Mouse (Mus musculus) T-helper 17 cell (primary cell): Measurements from ENCODE around the gene Pigv.

Source experiments
- in situ Hi-C, 2 experiments: fragments of 300-600 bp; cut with MboI, MseI; formaldehyde crosslinking; loops; 1 replicate in 1 of 2; 2 replicates in 1 of 2; pipeline ENCODE4 v1.15.1; 2025; ENCODE audit warnings: high pct_unique_total_duplicates in 2 of 2

The Pigv gene

DNA sequence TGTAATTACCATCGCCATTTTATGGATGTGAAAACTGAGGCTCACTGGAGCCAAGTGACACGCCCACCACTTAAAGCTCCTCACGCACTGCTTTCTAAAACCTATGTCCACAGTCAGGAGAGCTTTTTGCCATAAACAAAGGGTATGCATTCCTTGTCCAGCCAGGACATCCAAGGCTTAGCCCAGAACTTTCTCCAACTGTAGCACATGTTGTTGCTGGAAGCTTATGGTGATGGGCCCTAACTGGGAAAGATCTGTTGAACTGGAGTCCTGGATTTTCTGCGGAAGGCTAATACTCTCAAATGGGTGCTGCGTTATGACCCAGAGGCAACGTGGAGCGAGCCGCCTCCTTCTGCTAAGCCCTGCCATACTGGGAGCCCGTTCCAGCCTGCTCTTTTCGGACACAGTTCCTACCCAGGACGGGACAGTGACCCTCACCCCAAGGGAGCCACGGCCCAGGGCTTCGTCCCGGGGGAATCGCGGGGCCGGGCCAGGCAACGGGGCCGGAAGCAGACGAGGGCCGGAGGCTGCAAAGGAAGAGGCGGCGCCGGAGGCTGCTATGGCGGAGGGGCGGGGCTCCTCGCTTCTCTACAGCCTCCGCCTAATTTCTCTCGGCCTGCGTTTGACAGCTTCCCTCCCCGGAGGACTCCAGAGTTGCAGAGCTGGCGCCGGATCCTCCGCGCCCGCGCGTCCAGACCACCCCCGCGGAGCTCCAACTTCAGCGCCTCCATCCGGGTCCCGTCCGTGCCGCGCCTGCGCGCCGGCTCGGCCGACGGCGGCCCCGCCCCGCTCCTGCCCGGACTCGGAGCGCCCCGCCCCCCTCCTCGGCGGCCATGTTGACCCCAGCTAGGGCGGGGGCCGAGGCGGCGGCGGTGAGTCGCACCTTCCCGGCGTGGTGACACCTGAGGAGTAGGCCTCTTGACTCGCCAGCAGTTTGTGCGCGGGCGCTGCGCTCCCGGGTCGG lies at the start of gene Pigv:
TSS of gene Pigv (minus strand) at position 767 of the 964 bp plus-strand sequence.
- in situ Hi-C loops: loop anchor here in 1 of 2 experiments (10.0 kb wide), 1 partner anchor 1183 kb away; the partner anchor contains the start of gene Maco1

DNA sequence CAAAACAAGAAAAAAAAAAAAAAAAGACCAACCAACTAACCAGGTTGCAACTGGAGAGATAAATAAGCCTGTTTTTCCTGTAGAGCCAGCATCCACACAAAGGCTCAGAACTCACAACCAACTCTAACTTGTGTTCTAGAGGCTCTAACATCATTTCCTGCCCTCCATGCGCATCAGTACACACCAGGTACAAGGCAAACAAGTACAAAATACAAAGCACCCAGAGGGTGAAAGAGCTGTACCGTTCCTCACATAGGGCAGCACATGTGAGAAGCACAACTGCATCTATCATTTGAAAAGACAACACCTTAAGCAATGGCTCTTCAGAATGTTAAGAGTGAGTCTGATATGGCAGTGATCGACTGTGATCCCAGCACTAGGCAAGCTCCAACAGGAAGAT lies 47.3 kb upstream of the Pigv start:
- in situ Hi-C loops: loop anchor here in 1 of 2 experiments (10.0 kb wide), 1 partner anchor 1605 kb away; no protein-coding TSS in a partner anchor

DNA sequence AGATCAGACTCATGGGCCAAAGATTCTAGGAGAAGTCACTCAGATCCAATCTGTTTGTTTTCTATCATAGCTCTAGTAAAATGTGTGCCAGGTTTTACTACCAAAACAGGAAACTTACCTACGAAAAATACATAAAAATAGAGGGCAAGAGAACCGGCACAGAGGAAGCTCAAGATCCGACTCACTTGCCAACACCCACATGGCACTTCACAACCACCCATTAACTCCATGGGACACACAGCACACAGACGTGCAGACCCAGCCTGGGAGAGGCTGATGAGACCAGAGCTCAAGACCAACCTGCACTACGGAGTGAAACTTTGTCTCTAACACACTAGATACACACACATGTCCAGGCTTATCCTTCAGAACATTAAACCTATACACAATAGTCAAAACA lies 40.3 kb upstream of the Pigv start:
- in situ Hi-C loops: no loop called here

DNA sequence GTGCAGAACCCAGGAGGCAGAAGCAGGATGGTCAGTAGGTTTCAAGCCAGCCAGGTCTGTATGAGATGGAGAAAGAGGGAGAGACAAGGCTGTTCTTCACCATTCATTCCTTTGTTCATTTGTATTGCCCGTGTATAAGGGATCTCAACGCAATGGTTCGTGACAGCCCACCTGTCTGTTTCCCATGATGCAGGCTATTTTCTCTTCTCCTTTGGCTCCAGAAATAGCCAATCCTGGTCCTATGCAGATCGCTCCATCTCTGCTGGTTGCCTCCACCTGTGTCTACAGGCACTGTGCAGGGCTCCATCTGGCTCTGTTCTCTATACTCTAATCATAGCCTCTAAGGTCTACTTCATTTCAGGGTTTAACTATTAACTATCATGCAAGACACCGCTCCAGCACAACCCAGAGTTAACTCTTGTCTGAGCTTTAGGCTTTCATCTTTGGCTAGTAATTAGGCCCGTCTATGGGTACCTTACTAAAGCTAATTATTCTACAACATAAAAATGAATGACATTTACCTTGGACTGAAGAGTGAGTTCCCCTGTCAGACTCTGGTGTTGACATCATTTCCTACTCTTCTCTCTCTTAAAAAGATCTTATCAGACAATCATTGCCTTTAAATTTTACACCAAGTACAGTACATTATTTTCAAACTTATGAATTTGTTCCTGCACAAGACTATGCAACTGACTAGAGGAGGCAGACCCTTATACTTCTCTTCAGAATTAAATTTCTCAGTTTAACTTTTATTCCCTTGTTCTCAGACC lies 39.0 kb upstream of the Pigv start:
- in situ Hi-C loops: no loop called here

DNA sequence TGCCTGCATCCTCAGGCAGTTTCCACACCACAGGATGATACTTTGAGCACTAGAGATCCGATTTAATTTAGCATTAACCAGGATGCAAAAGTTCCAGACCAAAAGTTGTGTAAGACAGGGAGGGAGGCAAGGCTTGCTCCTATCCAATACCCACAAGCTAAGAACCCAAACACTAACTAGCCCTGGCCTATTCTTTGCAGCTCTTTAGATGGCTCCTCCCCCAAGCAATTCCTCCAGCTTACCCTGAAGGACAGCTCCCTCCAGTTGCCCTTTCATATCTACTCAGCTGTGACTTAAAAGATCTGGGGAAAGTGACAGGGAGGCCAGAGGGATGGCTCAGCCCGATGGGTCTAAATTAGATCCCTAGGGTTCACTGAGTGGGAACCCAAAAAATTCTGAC lies 36.9 kb upstream of the Pigv start:
- in situ Hi-C loops: no loop called here

DNA sequence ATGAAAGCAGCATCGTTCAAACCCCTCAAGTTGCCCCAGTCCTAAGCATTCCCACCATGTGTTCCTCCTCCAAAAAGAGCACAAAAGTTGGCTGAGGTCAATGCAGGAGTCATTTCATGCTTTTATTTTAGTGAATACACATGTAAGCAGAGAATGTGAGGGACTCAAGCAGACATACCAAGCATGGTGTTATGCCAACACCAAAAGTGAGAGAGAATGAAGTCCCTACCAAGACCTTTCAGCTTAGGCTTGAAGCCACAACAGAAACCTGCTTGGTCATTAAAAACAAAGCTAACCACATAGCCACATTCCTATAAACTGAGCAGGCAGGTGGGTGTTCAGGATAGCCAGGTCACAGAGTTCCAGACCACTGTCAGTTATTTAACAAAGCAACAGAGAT lies 35.0 kb upstream of the Pigv start:
- in situ Hi-C loops: no loop called here

DNA sequence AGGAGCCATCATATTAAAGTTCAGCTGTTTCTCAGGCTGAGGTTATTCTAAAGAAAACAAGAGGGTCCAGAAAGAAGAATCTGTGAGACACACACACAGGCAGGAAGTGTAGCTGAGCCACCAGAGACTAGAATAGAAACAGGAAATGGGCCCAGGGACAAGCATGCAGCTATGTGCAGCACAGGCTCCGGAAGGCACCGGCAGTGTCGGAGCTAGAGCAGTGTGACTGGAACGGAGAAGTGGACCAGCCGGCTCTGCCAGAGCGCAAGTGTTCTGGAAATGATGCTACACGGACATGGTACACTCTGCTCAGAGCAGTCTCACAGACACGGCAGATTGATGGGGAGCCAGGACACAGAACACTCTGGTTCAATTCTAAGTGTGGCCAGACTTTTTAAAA lies 34.5 kb upstream of the Pigv start:
- in situ Hi-C loops: no loop called here

DNA sequence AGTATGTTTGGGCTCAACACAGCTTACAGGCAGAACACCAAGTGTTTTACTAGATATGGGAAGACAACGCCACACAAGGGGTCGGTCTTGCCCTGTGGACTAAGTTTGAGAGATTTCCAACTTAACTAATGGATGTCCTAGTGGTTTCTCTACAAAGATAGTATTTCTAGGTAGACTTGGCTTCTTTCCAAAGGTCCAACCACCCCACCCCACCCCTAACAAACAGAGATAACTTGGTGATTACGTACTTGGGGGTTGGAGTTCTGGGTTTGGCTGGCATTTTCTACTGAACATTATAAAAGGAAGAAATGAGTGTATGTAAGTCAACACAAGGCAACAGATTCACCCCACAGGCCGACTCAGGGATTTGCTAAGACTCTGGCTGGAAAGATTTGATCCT lies 32.6 kb upstream of the Pigv start:
- in situ Hi-C loops: no loop called here

DNA sequence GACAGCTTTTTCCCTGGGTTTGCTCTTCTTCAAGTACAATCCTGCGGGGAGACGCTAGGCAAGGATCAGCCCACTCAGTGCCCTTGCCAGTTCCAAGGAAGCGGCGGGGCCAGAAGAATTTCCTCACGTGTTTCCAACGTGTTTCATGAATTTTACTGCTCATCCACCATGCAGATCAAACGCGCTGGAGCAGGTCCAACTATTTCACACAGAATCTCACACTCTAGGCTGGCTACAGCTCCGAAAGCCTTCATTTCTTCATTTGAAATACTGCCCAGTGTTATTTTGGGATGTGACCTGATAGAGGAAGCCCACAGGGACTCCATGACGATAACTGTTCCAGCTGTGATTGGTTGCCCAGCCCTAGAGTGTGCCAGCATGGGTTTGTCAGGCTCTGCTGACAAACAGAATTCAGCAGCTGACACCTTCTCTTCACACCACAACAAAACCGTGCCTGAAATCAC lies 28.5 kb upstream of the Pigv start:
- in situ Hi-C loops: no loop called here

DNA sequence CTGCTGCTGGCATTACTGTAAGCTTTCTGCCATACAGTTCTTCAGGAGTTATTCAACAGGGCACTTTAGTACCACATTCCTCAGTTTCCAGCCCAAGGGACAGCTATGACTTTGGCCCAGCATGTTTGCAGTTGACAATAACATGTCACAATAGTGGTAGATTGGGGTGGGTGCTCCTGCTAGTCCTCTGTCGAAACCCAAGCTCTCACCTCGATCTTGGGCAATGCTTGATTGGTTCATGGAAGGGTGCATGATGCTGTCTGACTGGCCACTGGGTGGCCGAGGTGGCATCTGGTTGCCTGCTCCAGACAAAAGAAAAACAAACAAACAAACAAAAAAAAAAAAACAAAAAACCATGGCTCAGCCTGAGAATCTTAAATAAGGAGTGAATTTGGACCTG lies 22.9 kb upstream of the Pigv start:
- in situ Hi-C loops: loop anchor here in 1 of 2 experiments (25.0 kb wide), 1 partner anchor 1217 kb away; the partner anchor contains the start of genes Rsrp1 and Tmem50a

DNA sequence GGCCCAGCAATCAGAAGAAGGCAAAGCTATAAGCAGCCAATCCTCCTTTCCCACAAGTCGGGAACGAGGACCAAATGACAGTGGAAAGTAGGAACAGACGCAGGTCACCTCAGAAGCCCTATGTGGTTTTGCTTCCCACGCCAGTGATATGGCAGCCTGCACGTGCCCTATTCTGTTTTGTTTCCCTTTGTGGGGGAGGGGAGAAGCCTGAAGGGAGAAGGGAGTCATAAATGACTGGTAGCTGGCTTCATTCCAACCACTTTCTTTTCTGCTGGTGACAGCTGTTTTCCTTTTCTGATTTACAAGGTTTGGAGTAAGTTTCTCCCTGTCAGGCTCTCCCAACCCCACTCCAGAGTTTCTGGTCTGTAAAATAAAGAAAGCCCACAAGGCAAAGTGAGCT lies 17.8 kb upstream of the Pigv start:
- in situ Hi-C loops: loop anchor here in 1 of 2 experiments (25.0 kb wide), 1 partner anchor 1222 kb away; the partner anchor contains the start of genes Rsrp1 and Tmem50a

DNA sequence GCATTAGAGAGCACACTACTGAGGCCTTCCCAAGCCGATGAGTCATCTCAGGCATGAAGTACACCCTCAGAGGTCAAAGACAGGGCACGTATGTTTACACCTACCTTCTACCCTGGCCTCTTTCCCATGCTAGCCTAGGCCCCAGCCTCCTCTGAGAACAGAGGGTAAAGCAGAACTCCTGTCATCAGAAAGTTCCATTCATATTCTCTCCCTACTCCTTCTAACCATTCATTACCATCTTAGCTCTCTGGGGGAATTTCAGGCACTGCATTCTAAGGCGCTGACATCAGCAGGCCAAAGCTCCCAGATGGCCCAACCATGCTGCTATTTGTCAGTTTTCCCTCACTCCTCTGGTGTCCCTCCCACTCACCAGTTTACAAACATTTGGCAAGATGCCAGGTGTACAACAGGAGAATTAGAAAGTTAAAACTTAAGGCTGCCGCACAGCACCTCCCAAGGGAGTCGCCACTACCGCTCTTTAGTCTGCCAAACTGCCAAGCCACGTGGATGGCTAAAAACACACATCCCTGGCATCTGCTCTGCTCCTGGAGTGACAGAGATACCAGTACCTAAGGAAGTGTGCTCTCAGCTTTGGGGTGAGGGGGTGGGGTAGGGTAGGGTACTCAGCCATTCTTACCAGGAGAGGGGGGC lies 16.1 kb upstream of the Pigv start:
- in situ Hi-C loops: loop anchor here in 1 of 2 experiments (25.0 kb wide), 1 partner anchor 1224 kb away; the partner anchor contains the start of genes Rsrp1 and Tmem50a

DNA sequence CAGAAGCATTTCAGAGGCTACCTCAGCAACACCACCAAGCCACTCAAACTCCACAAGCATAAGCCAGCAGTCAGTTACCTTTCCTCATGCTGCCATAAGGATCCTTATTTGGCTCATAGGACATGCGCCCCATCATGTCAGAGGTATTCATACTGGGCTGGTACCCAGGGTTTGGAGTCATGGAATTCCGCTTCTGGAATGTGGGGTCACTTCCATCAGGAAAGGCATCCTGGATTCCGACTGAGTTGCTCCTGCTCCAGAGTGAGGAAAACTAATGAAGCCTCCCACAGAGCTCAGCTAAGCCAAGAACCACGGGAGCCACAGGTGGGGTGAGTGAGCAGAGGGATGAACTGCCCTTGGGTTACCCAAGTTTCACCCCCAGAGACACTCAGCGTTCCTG lies 14.7 kb upstream of the Pigv start:
- in situ Hi-C loops: loop anchor here in 1 of 2 experiments (25.0 kb wide), 1 partner anchor 1225 kb away; the partner anchor contains the start of genes Rsrp1 and Tmem50a

DNA sequence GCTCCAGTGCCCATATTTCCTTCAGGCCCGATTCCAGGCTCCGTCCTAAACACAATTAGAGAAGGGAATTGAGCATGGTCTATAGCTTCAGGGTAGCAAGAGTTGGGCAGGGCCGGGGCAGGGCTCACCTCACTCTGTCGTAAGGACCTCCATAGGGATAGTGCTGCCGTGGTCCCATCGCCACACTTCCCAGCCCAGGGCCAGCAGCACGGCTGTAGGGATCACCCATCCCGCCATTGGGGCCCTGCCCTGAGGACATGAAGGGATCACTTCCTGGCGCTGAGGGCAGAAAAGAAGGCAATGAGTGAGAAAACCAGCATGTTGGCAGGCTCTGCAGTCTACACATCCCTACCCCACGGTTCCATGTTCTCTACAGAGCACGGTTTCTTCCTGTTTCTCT lies 14.1 kb upstream of the Pigv start:
- in situ Hi-C loops: loop anchor here in 1 of 2 experiments (25.0 kb wide), 1 partner anchor 1226 kb away; the partner anchor contains the start of genes Rsrp1 and Tmem50a

DNA sequence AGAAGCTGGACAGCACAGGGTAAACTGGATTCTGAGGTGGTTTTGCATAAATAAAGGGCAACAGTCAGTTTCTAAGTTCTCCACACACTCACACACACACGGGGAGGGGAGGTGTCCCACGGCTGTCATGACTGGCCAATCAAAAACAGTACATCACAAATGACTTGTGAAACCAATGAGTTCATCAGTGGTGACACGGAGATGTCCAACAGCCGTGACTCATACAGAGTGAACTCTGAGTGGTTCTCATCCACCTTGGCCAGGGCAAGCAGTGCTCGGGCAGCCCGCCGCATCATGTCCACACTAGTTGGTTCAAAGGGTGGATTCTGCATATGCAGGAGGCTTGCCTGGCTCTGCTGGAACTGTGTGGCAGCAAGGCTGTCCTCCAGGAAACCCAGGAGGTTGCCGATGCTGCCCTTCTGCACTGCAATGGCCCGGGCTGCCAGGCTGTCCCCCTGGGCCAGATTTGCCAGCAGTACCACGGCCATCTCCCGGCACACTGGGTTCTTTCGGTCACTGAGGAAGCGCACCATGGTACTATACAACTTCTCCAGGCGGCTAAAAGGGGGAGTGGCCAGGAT lies 7.8 kb upstream of the Pigv start:
- in situ Hi-C loops: loop anchor here in 1 of 2 experiments (25.0 kb wide), 1 partner anchor 1232 kb away; the partner anchor contains the start of genes Rsrp1 and Tmem50a

DNA sequence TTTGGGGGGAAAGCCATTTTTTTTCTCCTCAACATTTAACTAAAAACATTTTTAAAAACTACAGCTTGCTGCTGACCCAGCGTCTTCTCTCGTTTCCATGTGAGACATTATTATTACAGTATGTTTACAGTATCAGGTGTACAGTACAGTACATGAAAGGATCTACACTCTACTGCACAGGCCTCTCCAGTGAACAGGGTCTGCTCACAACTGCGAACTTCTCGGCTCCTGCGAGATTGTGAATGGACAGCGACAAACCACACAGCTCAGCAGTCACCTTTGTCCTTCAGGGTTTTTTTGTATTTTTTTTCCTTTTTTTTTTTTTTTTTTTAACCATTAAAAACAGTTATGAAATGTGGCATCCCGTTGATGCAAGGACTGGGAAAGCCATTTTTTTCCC lies 7.2 kb upstream of the Pigv start:
- in situ Hi-C loops: loop anchor here (10.0 to 25.0 kb wide), 2 partner anchors 1175 to 1233 kb away; partner anchors contain the start of genes Maco1 (in 1 of the 2), Rsrp1 (in 1 of the 2) and Tmem50a (in 1 of the 2)

DNA sequence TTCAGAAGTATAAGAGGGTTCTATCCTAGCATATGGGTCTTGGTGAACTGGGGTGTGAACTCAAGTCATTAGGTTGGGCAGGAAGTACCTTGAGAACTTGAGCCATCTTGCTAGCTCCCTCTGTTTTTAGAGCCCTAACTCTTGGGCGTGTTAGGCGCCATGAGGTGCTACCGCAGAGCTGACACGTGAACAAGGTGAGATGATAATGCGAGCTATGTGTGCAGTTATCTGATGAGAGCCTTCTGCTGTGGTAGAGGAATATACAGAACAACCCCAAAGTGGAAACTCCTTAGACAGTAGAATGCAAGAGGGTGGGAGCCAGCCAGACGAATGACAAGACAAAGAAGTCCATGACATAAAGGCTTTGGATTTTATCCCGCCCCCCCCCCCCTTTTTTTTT lies 4.8 kb upstream of the Pigv start:
- in situ Hi-C loops: loop anchor here (10.0 to 25.0 kb wide), 2 partner anchors 1178 to 1235 kb away; partner anchors contain the start of genes Maco1 (in 1 of the 2), Rsrp1 (in 1 of the 2) and Tmem50a (in 1 of the 2)

DNA sequence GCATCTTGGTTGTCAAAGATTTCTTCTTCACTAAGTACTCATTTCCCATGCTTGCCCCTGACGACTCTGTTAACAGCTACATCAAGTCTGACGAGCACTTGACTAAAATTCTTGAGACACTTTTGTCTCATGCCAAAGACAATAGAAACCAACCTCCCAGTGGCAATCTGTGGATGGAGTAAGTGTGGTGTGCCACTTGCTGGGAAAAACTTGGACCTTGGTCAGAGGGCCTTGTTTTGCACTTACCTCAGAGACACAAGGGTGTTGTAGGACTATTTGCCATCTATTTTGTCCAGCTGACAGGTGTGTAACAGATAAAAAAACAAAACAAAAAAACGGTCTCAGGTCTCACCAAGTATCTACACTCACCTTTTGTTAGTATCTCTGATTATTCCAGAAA lies 3.7 kb upstream of the Pigv start:
- in situ Hi-C loops: loop anchor here (10.0 to 25.0 kb wide), 2 partner anchors 1179 to 1236 kb away; partner anchors contain the start of genes Maco1 (in 1 of the 2), Rsrp1 (in 1 of the 2) and Tmem50a (in 1 of the 2)

DNA sequence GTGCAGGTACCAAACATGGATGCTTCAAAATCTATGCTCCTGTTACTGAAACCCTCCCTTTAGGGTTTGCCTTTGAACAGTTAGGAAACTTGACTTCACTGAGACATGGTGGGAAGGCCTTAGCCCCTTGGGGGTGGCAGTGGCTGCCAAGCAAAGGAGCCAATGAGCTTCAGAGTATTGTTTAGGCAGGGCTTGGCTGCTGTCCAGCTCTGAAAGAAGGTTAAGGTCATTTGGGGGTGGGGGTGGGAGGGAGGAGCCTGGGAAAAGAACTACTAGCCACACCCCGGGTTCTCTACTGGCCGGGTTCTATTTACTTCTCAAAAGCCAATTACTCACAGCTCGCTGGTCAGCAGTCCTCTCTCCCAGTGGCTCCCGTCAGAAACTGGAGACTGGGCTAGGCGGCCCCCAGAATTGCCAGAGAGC lies 3.2 kb upstream of the Pigv start:
- in situ Hi-C loops: loop anchor here (10.0 to 25.0 kb wide), 2 partner anchors 1179 to 1237 kb away; partner anchors contain the start of genes Maco1 (in 1 of the 2), Rsrp1 (in 1 of the 2) and Tmem50a (in 1 of the 2)

DNA sequence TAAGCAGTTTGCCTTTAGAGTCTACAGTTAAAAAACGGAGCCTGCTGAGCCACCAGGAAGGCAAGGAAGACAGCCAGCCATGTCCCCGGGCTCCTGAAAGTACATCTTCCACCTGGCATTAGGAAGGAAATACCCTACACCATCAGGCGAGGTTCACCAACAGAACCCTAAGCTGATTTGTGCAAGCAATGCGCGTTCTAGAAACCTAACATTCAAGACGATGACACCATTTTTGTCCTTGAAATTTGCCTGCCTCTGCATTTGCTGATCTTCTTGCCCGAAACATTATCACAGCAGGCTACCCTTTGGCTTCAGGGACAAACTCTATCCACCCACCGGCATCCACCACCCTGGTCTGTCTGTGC lies 1.9 kb upstream of the Pigv start:
- in situ Hi-C loops: loop anchor here in 1 of 2 experiments (10.0 kb wide), 1 partner anchor 1180 kb away; the partner anchor contains the start of gene Maco1
